Mouse (Mus musculus) limb, embryonic 10.5 days (tissue): ENCODE measurements at regions not wholly inside any gene's neighbourhood (a gene's known extent, or its start where the extent isn't known, plus 50 kb on each side); places are given as distances from the start of the nearest gene placed in this dataset.

Experiments
- DNase-seq: peaks from one replicate; pipeline ENCODE4 v3.0.0-alpha.2; 2017; ENCODE audit warnings: low spot score
- H3K27ac ChIP-seq: fragments of 300-500 bp; sonication (generic); 2 replicates; pipeline ENCODE4 v1.5.1; 2016; ENCODE audit warnings: mild to moderate bottlenecking
- H3K27me3 ChIP-seq: fragments of 300-500 bp; sonication (generic); 2 replicates; pipeline ENCODE4 v1.6.1; 2016; ENCODE audit warnings: low read depth, mild to moderate bottlenecking; ENCODE audit not compliant: poor library complexity, severe bottlenecking
- H3K36me3 ChIP-seq: fragments of 300-500 bp; sonication (generic); 2 replicates; pipeline ENCODE4 v1.6.1; 2016; ENCODE audit warnings: mild to moderate bottlenecking, moderate library complexity
- H3K4me1 ChIP-seq: fragments of 300-500 bp; sonication (generic); 2 replicates; pipeline ENCODE4 v1.6.1; 2016
- H3K4me3 ChIP-seq: fragments of 300-500 bp; sonication (generic); 2 replicates; pipeline ENCODE4 v1.5.1; 2016; ENCODE audit warnings: mild to moderate bottlenecking, moderate library complexity
- H3K9me3 ChIP-seq: fragments of 300-500 bp; sonication (generic); replicated peaks from 2 replicates; pipeline ENCODE4 v1.6.1; 2016; ENCODE audit warnings: mild to moderate bottlenecking
- WGBS: fragments of 180-500 bp; shearing (Covaris S2); methylation state at CpG from one replicate; pipeline ENCODE4 v1.1.7; 2016; 5-methylcytosine and 5-hydroxymethylcytosine counted together

DNA sequence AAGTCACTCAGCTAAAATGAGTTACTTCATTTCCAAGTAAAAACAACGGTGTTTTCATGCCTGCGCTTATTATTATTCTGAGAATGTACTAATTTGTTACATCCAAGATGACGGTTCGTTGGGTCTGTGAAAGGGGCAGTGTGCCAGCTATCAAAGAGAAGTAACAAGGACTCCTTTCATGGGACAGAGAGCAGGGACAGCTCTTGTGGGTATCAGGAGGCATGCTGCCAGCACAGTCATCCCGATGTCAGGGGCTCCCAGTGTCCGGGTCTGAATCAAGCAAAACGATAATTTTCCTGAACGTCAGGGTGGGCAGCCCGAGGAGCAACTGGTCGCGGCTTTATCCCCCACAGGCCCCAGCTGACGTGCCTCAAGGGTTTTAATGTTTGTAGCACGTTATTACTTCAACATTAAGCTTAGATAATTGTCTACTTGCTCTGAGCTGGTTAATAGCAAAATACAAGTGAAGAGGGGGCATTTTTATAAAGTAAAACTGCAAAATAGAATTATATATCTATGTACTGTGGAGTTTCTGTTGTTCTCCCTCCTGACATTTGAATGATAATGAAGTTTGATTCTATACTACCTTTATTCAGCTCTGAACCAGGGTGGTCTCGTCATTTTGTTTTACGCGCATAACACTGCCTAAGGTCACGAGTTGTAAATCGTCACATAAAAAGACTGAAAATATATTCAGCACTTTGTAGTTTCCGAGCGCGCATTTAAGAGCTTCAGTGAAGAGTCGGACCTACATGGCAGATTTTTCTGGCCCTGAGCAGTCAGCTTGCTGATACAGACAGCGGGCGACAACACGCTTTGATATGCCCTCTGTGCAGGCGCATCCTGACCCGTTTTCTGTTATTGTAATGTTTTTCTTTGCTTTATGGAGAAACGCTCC lies 206.2 kb upstream of the Sox2 start:
- Histone ChIP-seq H3K9me3 (no peaks in the 10 kb centered on the region), H3K27ac (no peak overlapping the region), H3K4me1 (peaks cover 6% of the 10 kb centered on the region; the same call in 1 of the 2 replicates), H3K4me3 (no peak overlapping the region), H3K27me3 (no peaks in the 10 kb centered on the region), H3K36me3 (no peaks in the 10 kb centered on the region)
- whole genome bisulfite sequencing, result 65% methylated on average over 28 of the region's 28 CpGs
- peak; percentile 32 for DNase-seq

DNA sequence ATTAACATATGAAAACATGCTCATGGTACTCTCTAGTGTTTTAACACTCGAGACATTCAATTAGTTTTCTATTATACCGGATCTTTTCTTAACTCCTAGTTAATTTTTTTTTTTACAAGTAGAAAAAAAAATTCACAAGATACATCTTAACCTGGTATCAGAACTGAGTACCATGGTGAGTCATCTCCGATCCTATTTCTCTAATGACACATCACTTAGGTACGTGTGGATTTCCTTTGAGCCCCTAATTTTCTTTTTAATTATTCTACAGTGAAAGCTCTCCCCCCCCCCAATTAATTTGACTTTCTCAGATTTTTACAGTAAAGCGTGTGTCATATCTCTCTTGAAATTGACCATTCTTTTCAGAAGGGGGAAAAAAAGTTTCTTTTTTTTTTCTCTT lies 206.9 kb upstream of the Sox2 start:
- 78% methylated on average over 5 of the region's 5 CpGs for WGBS
- Histone ChIP-seq H3K27ac (no peak overlapping the region), H3K4me3 (no peak overlapping the region), H3K27me3 (no peaks in the 10 kb centered on the region), H3K36me3 (no peaks in the 10 kb centered on the region), H3K9me3 (no peaks in the 10 kb centered on the region), H3K4me1 (peaks cover 6% of the 10 kb centered on the region; the same call in 1 of the 2 replicates)
- no peak for DNase-seq

DNA sequence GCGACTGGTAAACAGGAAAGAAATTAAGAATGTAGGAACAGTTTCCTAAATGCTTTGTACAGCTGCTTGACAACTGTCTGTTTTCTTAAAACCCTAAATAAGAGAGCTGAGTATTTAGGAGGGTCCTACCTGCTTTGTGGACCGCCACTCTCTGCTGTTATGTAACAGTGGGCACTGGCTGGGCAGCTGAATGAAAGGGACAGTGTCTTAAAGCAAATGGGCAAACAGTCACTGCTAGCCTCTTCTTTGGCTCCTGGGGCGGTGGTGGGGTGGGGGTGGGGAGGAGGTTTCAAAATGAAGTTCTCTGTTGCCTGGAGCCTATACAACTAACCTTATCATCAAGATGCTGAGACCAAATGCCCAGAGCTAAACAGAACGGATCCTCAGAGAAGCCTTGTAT lies 208.4 kb upstream of the Sox2 start:
- WGBS, result 67% methylated on average over 4 of the region's 4 CpGs
- Histone ChIP-seq H3K4me3 (no peak overlapping the region), H3K27me3 (no peaks in the 10 kb centered on the region), H3K9me3 (no peaks in the 10 kb centered on the region), H3K36me3 (no peaks in the 10 kb centered on the region), H3K27ac (no peak overlapping the region), H3K4me1 (peaks cover 6% of the 10 kb centered on the region; the same call in 1 of the 2 replicates)
- DNase-seq, result no peak

DNA sequence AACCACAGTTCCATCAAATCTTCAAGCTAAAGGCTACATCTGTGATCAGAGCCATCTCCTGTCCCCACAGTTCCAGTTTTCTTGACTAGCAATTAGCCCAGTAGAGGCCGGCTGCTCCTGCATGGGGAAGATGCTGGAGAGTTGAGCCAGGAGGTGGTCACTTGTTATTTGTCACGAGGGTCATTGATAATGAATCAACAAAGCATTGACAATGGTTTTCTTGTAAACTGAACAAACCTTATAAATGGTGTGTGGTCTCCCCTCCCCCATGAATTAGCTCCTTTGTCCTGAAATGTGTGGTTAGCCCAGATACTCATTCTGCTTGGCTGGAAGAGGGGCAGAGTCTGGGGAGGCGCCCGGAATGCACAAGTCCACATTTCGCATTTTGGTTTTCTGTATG lies 208.9 kb upstream of the Sox2 start:
- Histone ChIP-seq H3K4me1 (peaks cover 6% of the 10 kb centered on the region; the same call in 1 of the 2 replicates), H3K27me3 (no peaks in the 10 kb centered on the region), H3K36me3 (no peaks in the 10 kb centered on the region), H3K9me3 (no peaks in the 10 kb centered on the region), H3K27ac (no peak overlapping the region), H3K4me3 (no peak overlapping the region)
- 75% methylated on average over 5 of the region's 5 CpGs for WGBS
- DNase-seq, result no peak

DNA sequence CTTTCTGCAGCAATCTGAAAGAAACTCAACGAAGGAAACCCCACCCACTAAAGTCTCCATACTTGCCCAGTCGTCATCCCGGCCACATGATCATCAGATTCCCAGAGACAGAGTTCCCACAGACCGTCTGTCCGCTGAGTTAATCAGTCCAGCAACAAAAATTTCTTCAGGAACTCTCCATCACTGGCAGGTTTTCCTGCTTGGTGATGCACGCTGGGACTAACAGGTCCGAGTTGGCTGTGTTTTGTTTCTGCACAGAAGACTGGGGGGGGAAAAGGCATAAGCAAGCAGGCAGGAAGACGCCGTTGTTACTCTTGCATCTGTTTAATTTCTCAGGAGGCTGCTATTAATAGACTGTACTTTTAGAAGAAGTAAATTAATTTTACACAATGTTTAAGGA lies 215.3 kb upstream of the Sox2 start:
- Histone ChIP-seq H3K36me3 (no peaks in the 10 kb centered on the region), H3K9me3 (no peaks in the 10 kb centered on the region), H3K4me3 (no peak overlapping the region), H3K27me3 (no peaks in the 10 kb centered on the region), H3K4me1 (no peaks in the 10 kb centered on the region), H3K27ac (no peak overlapping the region)
- 84% methylated on average over 9 of the region's 9 CpGs for WGBS
- DNase-seq, result no peak

DNA sequence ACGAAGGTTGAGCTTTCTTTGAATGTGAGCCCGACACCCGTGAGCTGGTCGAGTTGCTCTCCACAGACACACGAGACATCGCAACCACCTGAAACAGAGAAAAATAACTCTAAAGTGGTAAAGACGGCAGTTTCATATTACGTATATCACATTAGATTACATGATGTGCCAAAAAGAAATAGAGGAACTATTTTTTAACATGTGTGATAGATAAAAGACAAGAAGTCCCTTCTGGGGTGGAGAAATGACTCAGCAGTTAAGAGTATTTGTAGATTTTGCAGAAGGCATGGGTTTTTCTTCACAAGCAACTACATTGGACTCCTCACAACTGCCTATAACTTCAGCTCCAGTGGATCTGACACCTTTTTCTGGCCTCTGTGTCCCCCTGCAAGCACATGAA lies 222.2 kb upstream of the Sox2 start:
- H3K9me3 ChIP-seq, result no peaks in the 10 kb centered on the region
- 93% methylated on average over 8 of the region's 8 CpGs for WGBS

DNA sequence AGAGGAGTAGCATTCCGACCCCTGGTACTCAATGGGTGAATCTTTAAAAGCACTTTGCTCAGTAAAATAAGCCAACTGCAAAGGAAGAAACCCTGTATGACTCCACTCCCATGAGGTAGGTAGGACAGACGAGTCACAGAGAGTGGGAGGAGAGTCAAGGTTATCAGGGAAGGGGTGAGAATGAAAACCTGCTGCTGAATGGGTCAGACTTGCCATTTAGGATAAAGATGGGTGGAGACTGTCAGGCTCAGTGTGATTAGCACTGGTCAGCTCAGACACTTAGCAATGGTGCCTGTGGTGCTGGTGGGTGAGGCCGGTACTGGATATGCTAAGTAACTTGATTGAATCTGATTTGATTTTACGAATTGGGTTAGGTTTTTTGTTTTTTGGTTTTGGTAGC lies 222.7 kb upstream of the Sox2 start:
- Histone ChIP-seq H3K4me1 (no peaks in the 10 kb centered on the region), H3K4me3 (no peak overlapping the region), H3K27ac (no peak overlapping the region), H3K27me3 (no peaks in the 10 kb centered on the region), H3K9me3 (no peaks in the 10 kb centered on the region), H3K36me3 (no peaks in the 10 kb centered on the region)
- no peak for DNase-seq
- WGBS, result 79% methylated on average over 4 of the region's 4 CpGs

More for the DNA sequence above, 222.2 kb upstream of the Sox2 start:
- DNase-seq, result no peak
- no peaks in the 10 kb centered on the region for H3K27me3 ChIP-seq
- H3K4me1 ChIP-seq, result no peaks in the 10 kb centered on the region
- no peak overlapping the region for H3K27ac ChIP-seq
- H3K4me3 ChIP-seq, result no peak overlapping the region
- H3K36me3 ChIP-seq, result no peaks in the 10 kb centered on the region

DNA sequence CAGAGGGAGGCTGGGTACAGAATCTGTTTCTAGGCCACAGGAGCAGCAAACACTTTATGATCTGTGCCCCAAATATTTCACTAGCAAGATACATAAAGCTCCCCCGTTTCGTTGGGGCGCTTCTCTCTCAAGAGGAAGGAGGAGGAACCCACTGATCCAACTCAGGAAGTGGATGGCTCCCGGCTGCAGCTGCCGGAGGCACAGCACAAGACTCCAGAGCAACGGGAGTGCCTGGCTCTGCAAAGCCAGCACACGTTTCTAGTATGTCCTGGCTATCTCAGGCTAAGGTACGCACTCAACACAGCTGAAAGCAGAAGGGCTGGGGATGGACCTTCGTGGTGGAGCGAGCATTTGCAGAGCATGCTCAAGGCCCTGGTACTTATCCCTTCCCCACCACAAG lies 223.2 kb upstream of the Sox2 start:
- Histone ChIP-seq H3K36me3 (no peaks in the 10 kb centered on the region), H3K4me3 (no peak overlapping the region), H3K9me3 (no peaks in the 10 kb centered on the region), H3K27me3 (no peaks in the 10 kb centered on the region), H3K27ac (no peak overlapping the region), H3K4me1 (no peaks in the 10 kb centered on the region)
- WGBS, result 83% methylated on average over 10 of the region's 10 CpGs
- DNase-seq, result no peak

DNA sequence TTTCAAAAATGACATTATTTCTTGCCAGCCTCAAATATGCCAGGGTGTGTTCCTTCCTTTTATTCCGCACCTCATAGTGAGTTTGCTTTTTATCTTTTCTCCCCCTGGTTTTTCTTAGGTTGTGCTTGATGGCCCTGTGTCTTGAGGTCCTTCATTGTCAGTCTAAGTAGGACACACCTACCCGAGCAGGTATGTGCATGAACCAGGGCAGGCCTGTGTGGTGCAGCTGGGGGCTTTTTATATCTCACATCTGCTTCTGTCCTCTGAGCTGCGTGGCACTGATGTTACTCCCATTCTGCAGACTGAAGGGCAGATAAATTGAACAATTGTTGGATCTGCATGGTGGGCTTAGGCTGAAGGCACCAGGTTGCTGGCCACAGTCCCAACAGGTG lies 238.3 kb upstream of the Sox2 start:
- 87% methylated on average over 3 of the region's 3 CpGs for WGBS
- H3K27ac ChIP-seq, result no peak overlapping the region
- DNase-seq, result no peak
- H3K36me3 ChIP-seq, result no peaks in the 10 kb centered on the region
- H3K9me3 ChIP-seq, result no peaks in the 10 kb centered on the region
- H3K27me3 ChIP-seq, result no peaks in the 10 kb centered on the region
- H3K4me1 ChIP-seq, result no peaks in the 10 kb centered on the region
- no peak overlapping the region for H3K4me3 ChIP-seq

DNA sequence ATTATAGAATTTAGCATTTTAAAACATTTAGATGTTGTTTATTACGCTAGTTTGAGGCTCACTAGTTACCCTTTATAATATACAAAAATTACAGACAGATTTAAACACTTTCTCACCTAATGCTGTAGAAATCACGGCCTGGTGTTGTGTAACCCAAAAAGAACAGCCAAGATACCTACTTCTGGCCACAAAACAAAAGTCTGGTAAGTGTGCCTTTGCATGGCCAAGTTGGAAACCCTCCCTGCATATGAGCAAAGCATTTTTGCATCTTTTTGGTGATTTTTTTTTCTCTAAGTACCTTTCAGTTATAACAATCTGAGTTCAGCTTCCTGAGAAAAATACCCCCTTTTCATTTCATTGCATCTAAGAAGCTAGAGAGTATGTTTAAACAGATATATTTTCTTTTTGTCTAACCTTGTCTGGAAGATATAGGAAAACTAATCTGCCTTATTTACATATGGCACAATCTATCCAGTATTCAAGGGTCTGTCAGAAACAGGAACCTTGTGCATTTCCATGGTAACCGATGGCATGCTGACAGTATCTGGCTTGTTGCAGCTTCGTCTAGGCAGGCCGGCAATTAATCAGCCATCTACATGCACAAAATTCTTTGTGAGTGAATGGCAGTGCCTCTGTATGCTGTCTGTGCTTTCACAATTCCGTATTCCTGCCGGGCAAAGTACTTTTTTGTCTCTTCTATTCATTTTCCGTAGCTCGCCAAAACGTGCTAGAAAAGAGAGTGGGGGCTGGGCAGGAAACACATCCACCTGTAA lies 238.9 kb upstream of the Sox2 start:
- Histone ChIP-seq H3K4me1 (no peaks in the 10 kb centered on the region), H3K36me3 (no peaks in the 10 kb centered on the region), H3K9me3 (no peaks in the 10 kb centered on the region), H3K27ac (no peak overlapping the region), H3K27me3 (no peaks in the 10 kb centered on the region), H3K4me3 (no peak overlapping the region)
- 80% methylated on average over 10 of the region's 10 CpGs for WGBS
- no peak for DNase-seq

DNA sequence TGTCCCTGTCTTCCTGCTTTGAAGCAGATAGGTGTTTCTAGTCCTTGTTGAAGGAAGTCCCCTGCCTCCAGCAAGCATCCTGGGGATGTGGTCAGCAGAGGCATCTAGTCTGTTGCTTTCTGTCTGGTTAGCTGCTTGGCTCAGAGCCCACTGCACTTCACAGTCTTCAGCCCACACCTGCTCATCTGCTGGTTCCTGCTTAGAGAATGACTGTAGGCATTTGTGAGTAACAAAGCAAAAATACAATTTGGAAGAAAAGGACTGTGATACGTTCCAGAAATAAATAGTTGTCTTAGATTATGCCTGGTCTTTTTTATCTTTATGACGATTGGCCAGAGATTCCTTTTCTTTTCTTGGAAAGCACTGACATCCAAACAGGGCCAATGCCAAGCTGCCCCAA lies 246.6 kb upstream of the Sox2 start:
- WGBS, result 83% methylated on average over 2 of the region's 2 CpGs
- H3K9me3 ChIP-seq, result no peaks in the 10 kb centered on the region
- H3K36me3 ChIP-seq, result no peaks in the 10 kb centered on the region
- no peak for DNase-seq
- H3K4me1 ChIP-seq, result no peaks in the 10 kb centered on the region
- no peaks in the 10 kb centered on the region for H3K27me3 ChIP-seq
- H3K27ac ChIP-seq, result no peak overlapping the region
- H3K4me3 ChIP-seq, result no peak overlapping the region

DNA sequence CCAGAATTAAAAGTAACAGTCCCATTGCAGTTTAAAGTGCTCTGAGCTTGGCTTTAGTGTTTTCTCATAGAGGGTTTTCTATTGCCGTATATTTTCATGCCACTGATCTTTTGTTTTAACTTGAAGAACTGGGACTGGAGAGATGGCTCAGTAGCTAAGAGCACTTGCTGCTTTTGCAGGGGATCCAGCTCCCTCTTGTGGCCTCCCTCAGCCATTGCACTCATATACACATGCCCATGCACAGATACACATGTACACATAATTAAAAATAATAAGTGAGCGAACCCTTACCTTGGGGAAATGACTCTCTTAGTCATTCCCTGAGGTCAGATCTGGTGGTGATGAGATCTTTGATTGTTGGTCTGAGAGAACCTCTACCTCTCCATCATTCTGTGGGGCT lies 258.9 kb upstream of the Sox2 start:
- Histone ChIP-seq H3K4me1 (no peaks in the 10 kb centered on the region), H3K36me3 (no peaks in the 10 kb centered on the region), H3K27me3 (no peaks in the 10 kb centered on the region), H3K9me3 (no peaks in the 10 kb centered on the region), H3K27ac (no peak overlapping the region), H3K4me3 (no peak overlapping the region)
- no peak for DNase-seq
- 93% methylated on average over 2 of the region's 2 CpGs for WGBS

DNA sequence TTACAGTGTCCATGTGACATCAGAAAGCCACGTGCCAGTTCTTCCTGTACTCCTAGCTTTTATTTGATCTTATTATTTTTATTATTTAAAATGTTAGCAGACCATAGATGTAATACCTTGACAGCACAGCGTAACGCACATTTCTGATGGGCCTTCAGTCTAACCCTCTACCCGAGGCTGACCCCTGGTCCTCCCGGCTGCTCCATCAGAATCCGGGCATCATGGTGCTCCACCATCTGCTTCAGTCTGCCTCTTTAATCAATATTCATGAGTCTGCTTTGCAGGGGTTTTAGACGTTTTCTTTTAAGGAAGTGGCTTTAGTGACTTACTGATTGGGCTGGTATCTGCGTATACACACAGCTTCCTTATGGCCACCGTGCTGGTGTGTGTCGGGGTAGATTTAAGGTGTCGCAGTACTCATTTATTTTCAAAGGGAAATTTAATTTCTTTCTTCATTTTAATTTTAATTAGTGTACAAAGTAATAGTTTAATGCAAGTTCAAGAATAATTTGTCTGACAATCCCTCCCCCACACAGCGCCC lies 265.2 kb upstream of the Sox2 start:
- DNase-seq, result no peak

More for the DNA sequence above, 265.2 kb upstream of the Sox2 start:
- H3K9me3 ChIP-seq, result no peaks in the 10 kb centered on the region
- H3K27ac ChIP-seq, result no peak overlapping the region
- H3K4me3 ChIP-seq, result no peak overlapping the region
- no peaks in the 10 kb centered on the region for H3K36me3 ChIP-seq
- no peaks in the 10 kb centered on the region for H3K27me3 ChIP-seq
- WGBS, result 89% methylated on average over 12 of the region's 12 CpGs
- no peaks in the 10 kb centered on the region for H3K4me1 ChIP-seq
